Mouse (Mus musculus): ENCODE measurements around the gene Thra. TPM values are rescaled to one million over a fixed set of nuclear protein-coding genes. Genes with fewer than 3 reads are reported as not detected.
A peak's percentile ranks its signal among the peaks of the same experiment; 100 is the strongest.

The Thra gene
- total and polyA plus RNA-seq, 3 experiments: 22.0 to 50.9 TPM; not detected in 1

DNA sequence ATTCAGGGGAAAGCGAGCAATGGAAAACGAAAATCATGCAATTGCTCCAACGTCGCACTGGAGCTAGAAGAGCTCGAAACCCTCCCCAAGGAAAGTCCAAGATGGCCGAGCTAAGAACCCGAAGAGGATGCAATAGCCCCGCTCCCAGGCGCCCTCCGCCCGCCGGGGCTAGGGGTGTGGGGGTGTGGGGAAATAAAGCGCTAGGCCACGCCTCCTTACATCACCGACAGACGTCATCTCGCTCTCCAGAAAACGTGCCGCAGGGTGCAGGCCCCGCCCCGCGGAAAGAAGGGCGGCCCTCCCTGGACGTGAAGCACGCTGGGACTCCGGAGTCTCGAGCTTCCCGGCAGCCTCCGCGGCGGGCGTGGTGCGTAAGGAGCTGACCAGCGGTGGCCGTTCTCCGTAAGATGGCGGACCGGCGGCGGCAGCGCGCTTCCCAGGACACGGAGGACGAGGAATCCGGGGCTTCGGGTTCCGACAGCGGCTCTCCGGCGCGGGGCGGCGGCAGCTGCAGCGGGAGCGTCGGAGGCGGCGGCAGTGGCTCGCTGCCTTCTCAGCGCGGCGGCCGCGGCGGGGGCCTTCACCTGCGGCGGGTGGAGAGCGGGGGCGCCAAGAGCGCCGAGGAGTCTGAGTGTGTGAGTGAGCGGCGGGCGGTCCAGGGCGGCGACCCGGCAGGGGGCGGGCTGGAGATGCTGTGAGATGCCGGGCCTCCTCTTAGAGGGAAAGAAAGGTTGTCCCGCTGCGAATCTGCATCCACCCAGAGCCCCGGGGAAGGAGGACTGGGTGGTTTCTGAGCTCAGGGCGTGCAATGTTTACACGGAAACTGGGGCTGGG lies 69.2 kb downstream of the Thra start:
- peak; percentile 100 for DNase-seq (ENCODE audit: low read depth, low spot score)
- Histone ChIP-seq H3K9ac (ENCODE audit: control insufficient read depth, low read depth, low read length, poor library complexity, severe bottlenecking) (peak overlapping the region; percentile 93), H3K9me3 (replicated peaks; ENCODE audit: insufficient read depth, low read length) (no peaks in the 10 kb centered on the region), H3K36me3 (ENCODE audit: control insufficient read depth in 1 of 2, insufficient read depth in 2 of 2, low read length in 2 of 2) (peaks cover 21 to 34% of the 10 kb centered on the region in 2 experiments), H3K27ac (ENCODE audit: control insufficient read depth, low read depth, low read length) (peak overlapping the region; percentile 76), H3K79me2 (ENCODE audit: control insufficient read depth, insufficient read depth, low read length, poor library complexity) (peaks cover 37% of the 10 kb centered on the region), H3K4me3 (ENCODE audit: control insufficient read depth in 1 of 2, insufficient read depth in 1 of 2, low read depth in 2 of 2, low read length in 2 of 2) (peak overlapping the region; percentile 79 to 93), H3K27me3 (ENCODE audit: control insufficient read depth in 1 of 2, insufficient read depth in 2 of 2, low read length in 2 of 2) (no peaks in the 10 kb centered on the region), H3K4me1 (ENCODE audit: control insufficient read depth in 1 of 2, insufficient read depth in 2 of 2, low read length in 2 of 2) (peaks cover 3 to 11% of the 10 kb centered on the region in 2 experiments; a peak in 3 of 4 replicates)
- TF ChIP-seq KAT2A (conservative IDR thresholded peaks at IDR 0.05; ENCODE audit: low read depth, low read length): no peak; the same call in 1 of the 2 replicates
- TF ChIP-seq E2F4 (IDR thresholded peaks at IDR 0.05; ENCODE audit: borderline replicate concordance, low read depth, low read length): no peak
- TF ChIP-seq NELFE (IDR thresholded peaks at IDR 0.05; ENCODE audit: low read depth, low read length): peak; percentile 96
- TF ChIP-seq USF2 (IDR thresholded peaks at IDR 0.05; ENCODE audit: borderline replicate concordance in 1 of 2, insufficient read depth in 1 of 2, low read depth in 1 of 2, low read length in 2 of 2): no peak
- peak; percentile 73; the same call in 1 of the 2 replicates for TF ChIP-seq ETS1 (IDR thresholded peaks at IDR 0.05; ENCODE audit: low read depth, low read length)
- peak; percentile 43 for TF ChIP-seq ELF1 (IDR thresholded peaks at IDR 0.05; ENCODE audit: low read depth, low read length)
- TF ChIP-seq NRF1 (IDR thresholded peaks at IDR 0.05; ENCODE audit: insufficient read depth, low read depth, low read length, poor library complexity, severe bottlenecking): peak; percentile 54
- peak; percentile 78 for TF ChIP-seq TBP (IDR thresholded peaks at IDR 0.05; ENCODE audit: low read depth, low read length)
- no peak for TF ChIP-seq RAD21 (IDR thresholded peaks at IDR 0.05; ENCODE audit: low read depth, low read length)
- no peak for TF ChIP-seq CHD2 (IDR thresholded peaks at IDR 0.05; ENCODE audit: low read length)
- peak; percentile 97 for TF ChIP-seq BHLHE40 (IDR thresholded peaks at IDR 0.05; ENCODE audit: borderline replicate concordance, low read depth, low read length)
- TF ChIP-seq USF1 (IDR thresholded peaks at IDR 0.05; ENCODE audit: low read depth, low read length): no peak
- peak; percentile 94 for TF ChIP-seq MXI1 (IDR thresholded peaks at IDR 0.05; ENCODE audit: low read depth, low read length)
- TF ChIP-seq GABPA (IDR thresholded peaks at IDR 0.05; ENCODE audit: low read depth, low read length): no peak
- no peak for TF ChIP-seq TAL1 (IDR thresholded peaks at IDR 0.05; ENCODE audit: low read length)
- TF ChIP-seq RCOR1 (IDR thresholded peaks at IDR 0.05; ENCODE audit: low read depth, low read length): no peak
- no peak for TF ChIP-seq MAFK (IDR thresholded peaks at IDR 0.05; ENCODE audit: borderline replicate concordance, low read depth, low read length)
- TF ChIP-seq MAZ (IDR thresholded peaks at IDR 0.05; ENCODE audit: low read depth, low read length): 0 out of 2 replicates have a peak, but pooled peaks have one; percentile 66
- TF ChIP-seq MEF2A (IDR thresholded peaks at IDR 0.05; ENCODE audit: extremely low read depth, insufficient replicate concordance, low read depth, low read length, poor library complexity, severe bottlenecking): no peak
- TF ChIP-seq HCFC1 (IDR thresholded peaks at IDR 0.05; ENCODE audit: low read depth, low read length): peak; percentile 88
- TF ChIP-seq CHD1 (IDR thresholded peaks at IDR 0.05; ENCODE audit: low read depth, low read length): no peak
- peak; percentile 78; the same call in 1 of the 2 replicates for TF ChIP-seq MAX (IDR thresholded peaks at IDR 0.05; ENCODE audit: low read length)
- peak; percentile 88; the same call in 1 of the 2 replicates for TF ChIP-seq POLR2AphosphoS2 (IDR thresholded peaks at IDR 0.05; ENCODE audit: low read length)
- TF ChIP-seq JUND (IDR thresholded peaks at IDR 0.05; ENCODE audit: low read depth, low read length): no peak
- TF ChIP-seq ZKSCAN1 (IDR thresholded peaks at IDR 0.05; ENCODE audit: low read depth, low read length): no peak
- no peak for TF ChIP-seq ZNF384 (IDR thresholded peaks at IDR 0.05; ENCODE audit: low read depth, low read length)
- TF ChIP-seq GATA1 (IDR thresholded peaks at IDR 0.05; ENCODE audit: low read depth, low read length): no peak
- TF ChIP-seq POLR2AphosphoS5 (IDR thresholded peaks at IDR 0.05; ENCODE audit: borderline replicate concordance, low read depth, low read length): no peak
- no peak for TF ChIP-seq EP300 (IDR thresholded peaks at IDR 0.05; ENCODE audit: low read depth in 1 of 2, low read length in 2 of 2)
- peak; percentile 87 for TF ChIP-seq SIN3A (IDR thresholded peaks at IDR 0.05; ENCODE audit: low read length)
- peak; percentile 56 for TF ChIP-seq TCF12 (IDR thresholded peaks at IDR 0.05; ENCODE audit: low read depth, low read length)
- TF ChIP-seq MYC (IDR thresholded peaks at IDR 0.05; ENCODE audit: low read depth, low read length): peak; percentile 79; the same call in 1 of the 2 replicates
- TF ChIP-seq POLR2A (IDR thresholded peaks at IDR 0.05; ENCODE audit: control insufficient read depth in 1 of 2, insufficient read depth in 1 of 2, low read depth in 1 of 2, low read length in 2 of 2, poor library complexity in 1 of 2): peak; percentile 94 to 97
- peak; percentile 93 for TF ChIP-seq ZMIZ1 (IDR thresholded peaks at IDR 0.05; ENCODE audit: low read depth, low read length)
- peak; percentile 68; the same call in 1 of the 2 replicates for TF ChIP-seq UBTF (IDR thresholded peaks at IDR 0.05; ENCODE audit: borderline replicate concordance, insufficient read depth, low read depth, low read length)

All from MEL (cell line).